Mouse (Mus musculus) liver, embryonic 14.5 days (tissue): ENCODE results near the gene Tjp2.

Experiments
- CTCF ChIP-seq: IDR thresholded peaks from 2 replicates; pipeline ENCODE4 v1.5.1; 2016; ENCODE audit warnings: antibody characterized with exemption, low read depth, control low read depth
- EP300 ChIP-seq: IDR thresholded peaks from 2 replicates; pipeline ENCODE4 v1.6.1; 2016; ENCODE audit warnings: antibody characterized with exemption, low read depth

- TF ChIP-seq EP300 (no peak), CTCF (no peak)
Measured at GRCm38 (mm10) chr19:24238011-24238410, 13.2 kb upstream of the Tjp2 start.
